Mouse (Mus musculus): Measurements from ENCODE around the gene Pcolce2.

GRCm38 (mm10) chr9:95594291-95594690 is 43.1 kb upstream of the Pcolce2 start:
- no peak for TF ChIP-seq CTCF (IDR thresholded peaks at IDR 0.05; ENCODE audit: borderline replicate concordance, control insufficient read depth, extremely low read depth, insufficient read depth, low read length, poor library complexity)
- TF ChIP-seq POLR2A (IDR thresholded peaks at IDR 0.05; ENCODE audit: control insufficient read depth, extremely low read depth, insufficient read depth, low read length, poor library complexity) = no peak

All from thymus, adult 2 months (tissue).